Mouse (Mus musculus): ENCODE data around the gene Zpbp2. TPM values are rescaled to one million over a fixed set of nuclear protein-coding genes. Genes with fewer than 3 reads are reported as not detected.

Gene Zpbp2
- polyA plus RNA-seq, 1 experiment from 2014 or later, result 0.11 TPM

GRCm38 (mm10) chr11:98584629-98585177 is 33.8 kb downstream of the Zpbp2 start:
- peaks cover 46% of the 10 kb centered on the region for H3K36me3 ChIP-seq
- no peak overlapping the region for H3K27ac ChIP-seq
- peak overlapping the region; percentile 91 for H3K9ac ChIP-seq
- peak overlapping the region; percentile 88; the same call in 1 of the 2 replicates for H3K4me3 ChIP-seq
- no peaks in the 10 kb centered on the region for H3K9me3 ChIP-seq
- no peak for ATAC-seq (ENCODE audit: low FRiP score, low read depth)
- H3K27me3 ChIP-seq, result no peaks in the 10 kb centered on the region
- peaks cover 33% of the 10 kb centered on the region for H3K4me1 ChIP-seq
- peak overlapping the region; percentile 91; the same call in 1 of the 2 replicates for H3K4me2 ChIP-seq (replicated peaks)
- WGBS, result 91% methylated on average over 6 of the region's 6 CpGs

DNA sequence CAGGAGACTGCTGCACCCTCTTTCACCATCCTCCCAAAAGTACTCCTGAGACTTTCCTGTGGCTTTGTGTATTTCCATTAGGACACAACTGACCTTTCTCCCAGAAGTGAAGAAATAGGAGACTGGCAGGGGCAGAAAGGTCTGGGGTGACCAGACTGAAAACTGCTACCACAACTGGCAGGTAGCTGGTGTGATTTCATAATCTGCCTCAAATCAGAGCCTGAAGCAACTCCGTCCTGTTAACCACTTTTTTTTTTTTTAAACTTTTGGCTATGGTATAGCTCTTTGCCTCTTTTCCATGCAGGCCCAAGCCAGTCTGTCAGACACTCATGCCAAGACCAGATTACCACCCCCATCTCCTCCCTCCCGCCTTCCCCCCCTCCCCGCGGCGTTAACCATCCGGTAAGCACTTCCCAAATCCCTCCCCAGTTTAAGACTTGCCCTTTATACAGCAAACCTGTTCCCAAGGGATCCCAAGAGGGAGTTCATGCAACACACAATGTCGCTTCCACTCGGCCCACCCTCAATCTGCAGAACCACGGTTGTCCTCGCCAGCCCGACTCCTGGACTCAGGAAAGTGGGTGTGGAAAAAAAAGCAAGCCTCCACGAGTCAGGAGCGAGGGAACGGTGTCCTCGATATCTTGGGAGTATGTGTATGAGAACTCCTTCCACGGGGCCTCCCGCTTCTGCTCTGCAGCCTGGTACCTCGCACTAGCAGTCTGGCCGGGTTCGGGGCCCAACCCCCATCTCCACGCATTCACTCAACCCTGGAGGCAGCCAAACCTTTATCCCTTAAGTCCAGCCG is 35.4 kb downstream of the Zpbp2 start:
- Histone ChIP-seq H3K4me1 (peaks cover 33% of the 10 kb centered on the region), H3K27ac (peak overlapping the region; percentile 67), H3K27me3 (peaks cover 3% of the 10 kb centered on the region), H3K4me2 (replicated peaks) (peak overlapping the region; percentile 91), H3K4me3 (peak overlapping the region; percentile 88), H3K9me3 (no peaks in the 10 kb centered on the region), H3K9ac (peak overlapping the region; percentile 91), H3K36me3 (peaks cover 30% of the 10 kb centered on the region)
- WGBS, result 1% methylated on average over 22 of the region's 22 CpGs
- ATAC-seq (ENCODE audit: low FRiP score, low read depth), result peak; percentile 60

- H3K27ac ChIP-seq, result peak within 1 kb of the TSS; percentile 73
- peak; percentile 91 for ATAC-seq (ENCODE audit: low FRiP score, low read depth)
- H3K9ac ChIP-seq, result peak within 1 kb of the TSS; percentile 91
- H3K9me3 ChIP-seq, result no peaks in the 10 kb centered on the region
- peak within 1 kb of the TSS; percentile 91 for H3K4me2 ChIP-seq (replicated peaks)
- under 1% methylated on average over 49 of the region's 49 CpGs for WGBS
- peaks cover 22% of the 10 kb centered on the region for H3K36me3 ChIP-seq
- peak within 1 kb of the TSS; percentile 88 for H3K4me3 ChIP-seq
- peaks cover 10% of the 10 kb centered on the region for H3K27me3 ChIP-seq
- peaks cover 33% of the 10 kb centered on the region for H3K4me1 ChIP-seq
Observed at GRCm38 (mm10) chr11:98586892-98587563, 36.1 kb downstream of the Zpbp2 start, which contains the start of gene Ormdl3. Gene Ormdl3 (minus strand): TSS chr11:98587368.

DNA sequence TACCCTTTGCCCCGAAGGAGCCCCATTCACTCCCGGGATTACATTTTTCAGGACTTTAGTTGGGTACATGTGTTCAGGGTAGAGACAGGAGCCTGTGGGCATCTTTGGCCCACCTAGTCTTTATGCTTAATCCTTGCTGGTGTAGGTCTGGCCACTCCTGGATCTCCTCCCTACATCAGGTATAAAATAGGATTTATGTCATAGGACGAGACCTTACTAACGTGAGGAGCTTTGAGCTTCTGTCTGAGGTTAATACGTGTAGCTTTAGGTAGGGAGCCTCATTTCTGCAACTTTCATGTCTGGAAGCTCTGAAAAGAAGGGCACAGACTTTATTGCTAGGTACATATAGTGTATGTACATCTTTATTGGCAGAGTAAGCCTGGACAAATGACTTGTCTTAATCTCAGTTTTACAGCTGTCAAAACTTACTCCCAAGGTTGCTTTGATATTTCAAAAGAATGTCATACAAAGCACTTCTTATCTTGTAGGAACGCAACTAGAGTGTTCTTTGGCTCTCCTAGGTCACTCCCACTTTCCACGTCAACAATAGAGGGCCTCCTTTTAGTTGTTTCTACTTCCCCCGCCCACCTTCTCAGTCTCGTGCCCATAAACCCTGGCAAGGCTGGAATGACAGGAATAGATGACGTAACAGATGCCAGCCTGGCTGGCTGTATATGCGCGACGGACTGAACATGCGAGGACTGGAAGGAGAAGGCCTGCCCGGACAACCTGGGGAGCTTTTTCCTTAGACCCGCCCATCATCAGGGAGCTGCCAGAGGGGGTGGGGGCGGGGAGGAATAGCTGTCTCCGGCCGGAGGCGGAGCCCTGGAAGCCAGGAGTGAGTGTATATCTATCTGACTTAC is 37.0 kb downstream of the Zpbp2 start:
- H3K36me3 ChIP-seq, result peaks cover 14% of the 10 kb centered on the region
- peak overlapping the region; percentile 91 for H3K4me2 ChIP-seq (replicated peaks)
- 4% methylated on average over 20 of the region's 20 CpGs for WGBS
- H3K27ac ChIP-seq, result peak overlapping the region; percentile 73
- H3K9ac ChIP-seq, result peak overlapping the region; percentile 91
- H3K27me3 ChIP-seq, result peaks cover 16% of the 10 kb centered on the region
- H3K4me3 ChIP-seq, result peak overlapping the region; percentile 88
- H3K4me1 ChIP-seq, result peaks cover 33% of the 10 kb centered on the region
- ATAC-seq (ENCODE audit: low FRiP score, low read depth), result peak; percentile 52
- H3K9me3 ChIP-seq, result no peaks in the 10 kb centered on the region

DNA sequence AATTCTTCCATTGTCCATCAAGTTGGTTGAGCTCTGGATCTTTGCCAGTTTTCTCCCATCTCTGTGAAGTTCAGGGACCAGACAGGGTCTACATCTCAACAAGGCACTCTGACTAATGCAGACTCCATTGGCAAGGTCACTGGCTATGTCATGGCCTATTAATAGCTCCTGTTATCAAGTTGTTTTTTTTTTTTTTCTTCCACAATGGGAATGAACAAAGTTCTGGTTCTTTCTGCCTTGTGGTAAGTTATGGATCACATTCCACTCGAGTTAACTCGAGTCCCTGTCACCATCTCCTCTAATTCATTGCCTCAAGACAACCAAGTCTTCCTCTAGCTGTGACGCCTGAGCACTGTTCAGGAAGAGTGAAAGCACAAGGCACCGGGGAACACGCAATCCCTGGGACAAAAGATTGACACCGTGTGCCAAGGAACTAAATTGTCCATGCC is 38.0 kb downstream of the Zpbp2 start:
- H3K9me3 ChIP-seq, result no peaks in the 10 kb centered on the region
- no peak overlapping the region for H3K9ac ChIP-seq
- ATAC-seq (ENCODE audit: low FRiP score, low read depth), result no peak
- peaks cover 18% of the 10 kb centered on the region for H3K27me3 ChIP-seq
- peak overlapping the region; percentile 91 for H3K4me2 ChIP-seq (replicated peaks)
- H3K36me3 ChIP-seq, result peaks cover 6% of the 10 kb centered on the region; the same call in 1 of the 2 replicates
- 65% methylated on average over 6 of the region's 6 CpGs for WGBS
- H3K27ac ChIP-seq, result no peak overlapping the region
- H3K4me1 ChIP-seq, result peaks cover 33% of the 10 kb centered on the region
- H3K4me3 ChIP-seq, result no peak overlapping the region

- WGBS, result 84% methylated on average over 8 of the region's 8 CpGs
- no peak overlapping the region for H3K4me2 ChIP-seq (replicated peaks)
- no peak for ATAC-seq (ENCODE audit: low FRiP score, low read depth)
- peaks cover 21% of the 10 kb centered on the region for H3K27me3 ChIP-seq
- no peaks in the 10 kb centered on the region for H3K9me3 ChIP-seq
- H3K36me3 ChIP-seq, result peaks cover 1% of the 10 kb centered on the region; the same call in 1 of the 2 replicates
- no peak overlapping the region for H3K9ac ChIP-seq
- H3K4me1 ChIP-seq, result peaks cover 33% of the 10 kb centered on the region
- no peak overlapping the region for H3K4me3 ChIP-seq
- H3K27ac ChIP-seq, result no peak overlapping the region
Observed at GRCm38 (mm10) chr11:98589306-98589705, 38.4 kb downstream of the Zpbp2 start.

DNA sequence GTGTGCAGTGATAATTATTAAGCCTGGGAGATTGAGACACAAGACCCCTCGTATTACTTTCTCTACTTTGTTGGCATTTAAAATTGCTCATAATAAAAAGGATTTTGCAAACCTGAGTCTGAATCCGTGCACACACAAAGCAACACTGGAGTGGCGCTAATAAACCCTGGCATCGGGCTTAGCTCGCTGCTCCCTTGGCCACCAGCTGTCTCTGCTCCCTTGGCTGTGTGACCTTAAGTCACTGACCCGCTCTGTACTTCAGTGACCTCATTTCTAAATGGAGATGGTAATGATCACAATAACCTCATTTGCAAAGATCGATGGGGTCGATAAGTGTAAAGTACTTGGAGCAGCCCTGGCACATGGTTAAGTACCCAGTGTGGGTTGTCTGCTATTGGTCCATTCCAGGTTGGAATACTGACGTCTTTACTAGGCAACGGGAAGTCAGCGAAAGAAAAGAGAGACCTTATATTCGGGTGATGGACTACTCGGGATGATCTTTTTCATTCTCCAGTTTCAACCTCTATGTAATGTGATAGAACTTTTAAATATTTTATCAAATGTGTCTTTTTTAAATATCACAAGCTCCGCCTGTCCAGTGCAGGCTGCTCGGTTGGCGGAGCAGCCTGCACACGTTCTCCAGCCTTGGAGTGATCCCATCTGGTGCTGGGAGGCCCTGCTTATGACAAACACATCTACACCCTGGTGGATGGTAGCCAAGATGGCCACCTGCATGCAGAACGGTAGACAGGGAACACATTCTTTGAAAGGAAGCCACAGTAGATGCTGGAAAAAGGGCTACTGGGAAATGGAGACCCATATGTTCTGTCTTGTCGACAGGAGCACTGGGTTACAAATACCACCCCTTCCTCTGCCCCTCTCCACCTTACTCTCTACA is 39.9 kb downstream of the Zpbp2 start:
- no peak overlapping the region for H3K27ac ChIP-seq
- H3K27me3 ChIP-seq, result peaks cover 25% of the 10 kb centered on the region
- no peak overlapping the region for H3K4me2 ChIP-seq (replicated peaks)
- no peak overlapping the region for H3K9ac ChIP-seq
- no peaks in the 10 kb centered on the region for H3K36me3 ChIP-seq
- WGBS, result 72% methylated on average over 19 of the region's 19 CpGs
- no peak overlapping the region for H3K4me3 ChIP-seq
- H3K4me1 ChIP-seq, result peaks cover 19% of the 10 kb centered on the region
- no peaks in the 10 kb centered on the region for H3K9me3 ChIP-seq
- no peak for ATAC-seq (ENCODE audit: low FRiP score, low read depth)

- peaks cover 5% of the 10 kb centered on the region; the same call in 1 of the 2 replicates for H3K4me1 ChIP-seq
- ATAC-seq (ENCODE audit: low FRiP score, low read depth), result no peak
- H3K27ac ChIP-seq, result no peak overlapping the region
- H3K4me2 ChIP-seq (replicated peaks), result no peak overlapping the region
- no peak overlapping the region for H3K9ac ChIP-seq
- H3K27me3 ChIP-seq, result peaks cover 49% of the 10 kb centered on the region
- no peaks in the 10 kb centered on the region for H3K9me3 ChIP-seq
- WGBS, result 75% methylated on average over 6 of the region's 6 CpGs
- no peak overlapping the region for H3K4me3 ChIP-seq
- no peaks in the 10 kb centered on the region for H3K36me3 ChIP-seq
Observed at GRCm38 (mm10) chr11:98595021-98595420, 44.1 kb downstream of the Zpbp2 start.

- Histone ChIP-seq H3K4me1 (peaks cover 5% of the 10 kb centered on the region; the same call in 1 of the 2 replicates), H3K36me3 (no peaks in the 10 kb centered on the region), H3K9ac (no peak overlapping the region), H3K4me3 (no peak overlapping the region), H3K27ac (no peak overlapping the region), H3K9me3 (no peaks in the 10 kb centered on the region), H3K4me2 (replicated peaks) (no peak overlapping the region), H3K27me3 (peaks cover 53% of the 10 kb centered on the region)
- 78% methylated on average over 10 of the region's 10 CpGs for WGBS
- ATAC-seq (ENCODE audit: low FRiP score, low read depth), result no peak
Observed at GRCm38 (mm10) chr11:98595473-98595872, 44.6 kb downstream of the Zpbp2 start.

- Histone ChIP-seq H3K4me3 (no peak overlapping the region), H3K27ac (no peak overlapping the region), H3K4me1 (peaks cover 5% of the 10 kb centered on the region; the same call in 1 of the 2 replicates), H3K27me3 (peaks cover 58% of the 10 kb centered on the region), H3K4me2 (replicated peaks) (no peak overlapping the region), H3K9me3 (no peaks in the 10 kb centered on the region), H3K36me3 (no peaks in the 10 kb centered on the region), H3K9ac (no peak overlapping the region)
- WGBS, result 72% methylated on average over 3 of the region's 3 CpGs
- no peak for ATAC-seq (ENCODE audit: low FRiP score, low read depth)
Observed at GRCm38 (mm10) chr11:98595955-98596354, 45.1 kb downstream of the Zpbp2 start.
